22 mouse cellular contexts compared by ENCODE assay signal in genomic region chr19:32789535-32789934, GRCm38 (mm10). TPM values are rescaled to one million over a fixed set of nuclear protein-coding genes. Genes with fewer than 3 reads are reported as not detected.
DNase-seq lines count a peak whose midpoint lies in the region; ATAC-seq and TF ChIP-seq lines count a peak whose summit lies in the region.
"Had no signal": no experiment of that assay in that cellular context is flagged by ENCODE, and none has a peak within 500 bp of the region (broad histone marks: within the 10 kb centered on the region; RNA-seq: fewer than 3 reads in every experiment).

No protein-coding gene starts in this region.

- TF ChIP-seq RAD21 in CH12.LX (IDR thresholded peaks at IDR 0.05; ENCODE audit: low read depth, low read length) (no peak), MEL (IDR thresholded peaks at IDR 0.05; ENCODE audit: low read depth, low read length) (no peak)

- no peaks in the 10 kb centered on the region for H3K27me3 ChIP-seq in CH12.LX (replicated peaks)
- no peaks in the 10 kb centered on the region for H3K27me3 ChIP-seq in MEL (ENCODE audit: control insufficient read depth in 1 of 2, insufficient read depth in 2 of 2, low read length in 2 of 2)
- H3K27me3 ChIP-seq in forebrain, embryonic 10.5 days (ENCODE audit: poor library complexity, severe bottlenecking) = no peaks in the 10 kb centered on the region
- H3K27me3 ChIP-seq: limb, embryonic 12.5 days had no signal

- H3K4me1 ChIP-seq in CH12.LX (ENCODE audit: control insufficient read depth in 1 of 2, insufficient read depth in 2 of 2) = peaks cover 10 to 79% of the 10 kb centered on the region in 2 experiments
- peaks cover 10 to 19% of the 10 kb centered on the region in 2 experiments for H3K4me1 ChIP-seq in MEL (ENCODE audit: control insufficient read depth in 1 of 2, insufficient read depth in 2 of 2, low read length in 2 of 2)
- peaks cover 67% of the 10 kb centered on the region for H3K4me1 ChIP-seq in forebrain, embryonic 10.5 days

- no peak overlapping the region for H3K9ac ChIP-seq in CH12.LX (ENCODE audit: insufficient read depth, low read depth)
- no peak overlapping the region for H3K9ac ChIP-seq in MEL (ENCODE audit: control insufficient read depth, low read depth, low read length, poor library complexity, severe bottlenecking)
- H3K9ac ChIP-seq: limb, embryonic 12.5 days; liver, embryonic 14.5 days had no signal

- H3K79me2 ChIP-seq in CH12.LX (replicated peaks; ENCODE audit: control insufficient read depth, extremely low read depth, insufficient read depth, poor library complexity, severe bottlenecking) (peaks cover 59% of the 10 kb centered on the region), MEL (ENCODE audit: control insufficient read depth, insufficient read depth, low read length, poor library complexity) (peaks cover 45% of the 10 kb centered on the region), macrophage (ENCODE audit: inconsistent target) (peaks cover 99% of the 10 kb centered on the region)

- ATAC-seq in megakaryocyte-erythroid progenitor cell, adult 5-6 weeks (replicated peaks; ENCODE audit: low FRiP score, low TSS enrichment, poor library complexity, severe bottlenecking) = no peak
- ATAC-seq: inflammation-experienced regulatory T-cells, adult 6 months; lung, postnatal 0 days had no signal

- dilution Hi-C loops in CH12.LX (cut with MboI; ENCODE audit: extremely low pct_ligation_motif_present, extremely low pct_unique_long_range_greater_than_20kb, low sequenced_read_pairs) = no loop called here

- no peak overlapping the region for H3K4me3 ChIP-seq in layer of hippocampus, adult 2 months
- H3K4me3 ChIP-seq in CH12.LX (replicated peaks in 1 of 3; ENCODE audit: low read depth in 2 of 3, low read length in 2 of 3, poor library complexity in 1 of 3) (no peak overlapping the region), MEL (ENCODE audit: control insufficient read depth in 1 of 2, insufficient read depth in 1 of 2, low read depth in 2 of 2, low read length in 2 of 2) (no peak overlapping the region), macrophage (ENCODE audit: inconsistent target) (peak overlapping the region; percentile 19)
- no peak overlapping the region for H3K4me3 ChIP-seq in forebrain, embryonic 10.5 days
- H3K4me3 ChIP-seq: embryonic facial prominence, embryonic 10.5 days; gastrocnemius, adult 2 months; heart, embryonic 10.5 days; hindbrain, embryonic 10.5 days; limb, embryonic 12.5 days had no signal

- peak overlapping the region; percentile 56; the same call in 1 of the 2 replicates for H3K4me2 ChIP-seq in CH12.LX (ENCODE audit: insufficient read depth, low read depth, poor library complexity, severe bottlenecking)
- H3K4me2 ChIP-seq: limb, embryonic 12.5 days had no signal

- H3K9me3 ChIP-seq in CH12.LX (replicated peaks; ENCODE audit: low read length) = no peaks in the 10 kb centered on the region
- H3K9me3 ChIP-seq in MEL (replicated peaks; ENCODE audit: insufficient read depth, low read length) = no peaks in the 10 kb centered on the region
- H3K9me3 ChIP-seq in forebrain, embryonic 10.5 days = peaks cover 6% of the 10 kb centered on the region; the same call in 1 of the 2 replicates
- H3K9me3 ChIP-seq: embryonic facial prominence, embryonic 10.5 days; heart, embryonic 10.5 days; limb, embryonic 12.5 days had no signal

- TF ChIP-seq POLR2A in CH12.LX (IDR thresholded peaks at IDR 0.05; ENCODE audit: low read depth, low read length) = no peak
- no peak for TF ChIP-seq POLR2A in MEL (IDR thresholded peaks at IDR 0.05; ENCODE audit: control insufficient read depth in 1 of 2, insufficient read depth in 1 of 2, low read depth in 1 of 2, low read length in 2 of 2, poor library complexity in 1 of 2)

- peak overlapping the region; percentile 3; the same call in 1 of the 2 replicates for H3K27ac ChIP-seq in layer of hippocampus, adult 2 months
- H3K27ac ChIP-seq in CH12.LX (ENCODE audit: insufficient read depth, low read depth) = no peak overlapping the region
- no peak overlapping the region for H3K27ac ChIP-seq in MEL (ENCODE audit: control insufficient read depth, low read depth, low read length)
- peak overlapping the region; percentile 77 for H3K27ac ChIP-seq in macrophage
- no peak overlapping the region for H3K27ac ChIP-seq in forebrain, embryonic 10.5 days
- H3K27ac ChIP-seq: embryonic facial prominence, embryonic 10.5 days; gastrocnemius, adult 2 months; heart, embryonic 10.5 days; hindbrain, embryonic 10.5 days; limb, embryonic 12.5 days; liver, embryonic 14.5 days had no signal

- TF ChIP-seq EP300 in CH12.LX (IDR thresholded peaks at IDR 0.05; ENCODE audit: low read length) (peak; percentile 31; the same call in 1 of the 2 replicates), MEL (IDR thresholded peaks at IDR 0.05; ENCODE audit: low read depth in 1 of 2, low read length in 2 of 2) (no peak)

- no peak for TF ChIP-seq CTCF in layer of hippocampus, adult 2 months (conservative IDR thresholded peaks at IDR 0.05)
- TF ChIP-seq CTCF in CH12.LX (conservative IDR thresholded peaks at IDR 0.05 in 1 of 2, IDR thresholded peaks at IDR 0.05 in 1 of 2; ENCODE audit: low read depth in 2 of 2, low read length in 2 of 2) = no peak
- no peak for TF ChIP-seq CTCF in MEL (IDR thresholded peaks at IDR 0.05 in 2 of 3, conservative IDR thresholded peaks at IDR 0.05 in 1 of 3; ENCODE audit: control insufficient read depth in 1 of 3, insufficient read depth in 1 of 3, low read depth in 2 of 3, low read length in 3 of 3, poor library complexity in 1 of 3, severe bottlenecking in 1 of 3)

- WGBS in macrophage (ENCODE audit: missing documents) = 17% methylated on average over 3 of the region's 3 CpGs
- WGBS in forebrain, embryonic 10.5 days = 41% methylated on average over 3 of the region's 3 CpGs

- in situ Hi-C loops in CH12.LX (cut with MboI; ENCODE audit: low pct_ligation_motif_present, low pct_unique_long_range_greater_than_20kb, low sequenced_read_pairs) = no loop called here

- DNase-seq in layer of hippocampus, adult 2 months (ENCODE audit: low spot score in 2 of 2) = no peak
- no peak for DNase-seq in layer of hippocampus, adult 9-10 months (ENCODE audit: low spot score)
- no peak for DNase-seq in CH12.LX (ENCODE audit: extremely low read depth)
- DNase-seq in MEL (ENCODE audit: low read depth, low spot score) = no peak
- no peak for DNase-seq in forebrain, embryonic 10.5 days (ENCODE audit: extremely low spot score, low spot score)
- DNase-seq: adrenal gland, postnatal 10 days; cerebellum, adult 9-10 months; gastrocnemius, adult 2 months; heart, postnatal 10 days; kidney, adult 18-20 months; right cerebral cortex, adult 18-20 months; right cerebral cortex, postnatal 4 days; thymus, postnatal 25 days had no signal

- H3K36me3 ChIP-seq in CH12.LX (replicated peaks in 1 of 2; ENCODE audit: control insufficient read depth in 1 of 2, insufficient read depth in 1 of 2, low read length in 1 of 2) (peaks cover 5 to 35% of the 10 kb centered on the region in 2 experiments), MEL (ENCODE audit: control insufficient read depth in 1 of 2, insufficient read depth in 2 of 2, low read length in 2 of 2) (peaks cover 2 to 26% of the 10 kb centered on the region in 2 experiments), macrophage (ENCODE audit: inconsistent target) (no peaks in the 10 kb centered on the region)
- peaks cover 14% of the 10 kb centered on the region for H3K36me3 ChIP-seq in forebrain, embryonic 10.5 days (replicated peaks)

TF ChIP-seq in CH12.LX, 34 proteins besides CTCF, POLR2A, EP300 and RAD21 (continues in another document):
- TF ChIP-seq IRF4 (IDR thresholded peaks at IDR 0.05; ENCODE audit: low read depth, low read length) (peak; percentile 24; the same call in 1 of the 2 replicates), NELFE (IDR thresholded peaks at IDR 0.05; ENCODE audit: low read depth, low read length) (no peak)

TF ChIP-seq in MEL, 35 proteins besides CTCF, POLR2A, EP300 and RAD21 (continues in another document):
- TF ChIP-seq USF2 (IDR thresholded peaks at IDR 0.05; ENCODE audit: borderline replicate concordance in 1 of 2, insufficient read depth in 1 of 2, low read depth in 1 of 2, low read length in 2 of 2) (no peak), NRF1 (IDR thresholded peaks at IDR 0.05; ENCODE audit: insufficient read depth, low read depth, low read length, poor library complexity, severe bottlenecking) (no peak)

RNA-seq across cellular contexts. Expression of gene Pten, which starts 32.2 kb away (rescaled TPM):
- total RNA-seq in layer of hippocampus, adult 2 months (2021) = 100 to 1,000 TPM; 114 TPM
- total RNA-seq in CH12.LX (2012; rRNA removed) (24.1 and 28.9 TPM in 2 replicates), CH12.LX (2014; rRNA removed) (41.5 and 47.5 TPM in 2 replicates), MEL (2012; rRNA removed) (35.3 and 35.8 TPM in 2 replicates)
- polyA plus RNA-seq in CH12.LX (2012; ENCODE audit: insufficient read length, low read depth) (30.7 and 36.8 TPM in 2 replicates), MEL (2012; ENCODE audit: insufficient read depth in 1 of 2, insufficient read length in 2 of 2, low read depth in 1 of 2, low replicate concordance in 2 of 2, missing spikeins in 1 of 2) (100 to 1,000 TPM in 1 of 2 experiments, 10 to 100 TPM in 1; 22.7 to 104 TPM), macrophage (2018) (29.6 to 30.5 TPM (median 30.4 TPM) in 3 replicates)
- 100 to 1,000 TPM in 15 of 26 experiments, 10 to 100 TPM in 11; 39.0 to 148 (median 112) TPM for total RNA-seq in macrophage (2018; cell fraction: chromatin; rRNA removed)
- 10 to 100 TPM; 42.6 to 69.1 (median 60.0) TPM for total RNA-seq in macrophage (2018; cell fraction: cytosol; rRNA removed)
- 100 to 1,000 TPM in 9 of 26 experiments, 10 to 100 TPM in 17; 42.5 to 152 (median 84.4) TPM for total RNA-seq in macrophage (2018; cell fraction: nucleus; rRNA removed)
- 7.3 and 8.7 TPM in 2 replicates for polyA plus RNA-seq in forebrain, embryonic 10.5 days (2016; fragmentation: Nextera tagmentation; extraction: Ambion mirVana)
- total RNA-seq in megakaryocyte-erythroid progenitor cell, adult 5-6 weeks (2014; fragmentation: Nextera tagmentation) = 51.0 and 53.2 TPM in 2 replicates
- total RNA-seq in megakaryocyte-erythroid progenitor cell, adult 5-6 weeks (2017) = 63.2 and 90.9 TPM in 2 replicates

RNA-seq across cellular contexts. Expression of gene Atad1, which starts 49.9 kb away (rescaled TPM):
- total RNA-seq in layer of hippocampus, adult 2 months (2021) = 10 to 100 TPM; 91.7 to 92.5 TPM
- total RNA-seq in CH12.LX (2012; rRNA removed) (78.5 TPM in 2 replicates), CH12.LX (2014; rRNA removed) (252 and 268 TPM in 2 replicates), MEL (2012; rRNA removed) (45.6 and 48.4 TPM in 2 replicates)
- polyA plus RNA-seq in CH12.LX (2012; ENCODE audit: insufficient read length, low read depth) (78.9 and 103 TPM in 2 replicates), MEL (2012; ENCODE audit: insufficient read depth in 1 of 2, insufficient read length in 2 of 2, low read depth in 1 of 2, low replicate concordance in 2 of 2, missing spikeins in 1 of 2) (10 to 100 TPM in 1 of 2 experiments, not detected in 1; 35.8 TPM), macrophage (2018) (49.6 to 65.6 TPM (median 57.5 TPM) in 3 replicates)
- total RNA-seq in macrophage (2018; cell fraction: chromatin; rRNA removed) = 100 to 1,000 TPM in 1 of 26 experiments, 10 to 100 TPM in 25; 25.3 to 161 (median 56.5) TPM
- 10 to 100 TPM; 52.6 to 75.1 (median 61.2) TPM for total RNA-seq in macrophage (2018; cell fraction: cytosol; rRNA removed)
- 100 to 1,000 TPM in 12 of 26 experiments, 10 to 100 TPM in 14; 50.2 to 195 (median 95.8) TPM for total RNA-seq in macrophage (2018; cell fraction: nucleus; rRNA removed)
- 79.9 and 81.1 TPM in 2 replicates for polyA plus RNA-seq in forebrain, embryonic 10.5 days (2016; fragmentation: Nextera tagmentation; extraction: Ambion mirVana)
- total RNA-seq in megakaryocyte-erythroid progenitor cell, adult 5-6 weeks (2014; fragmentation: Nextera tagmentation) = 31.4 and 49.4 TPM in 2 replicates
- total RNA-seq in megakaryocyte-erythroid progenitor cell, adult 5-6 weeks (2017) = 78.5 and 83.7 TPM in 2 replicates

Comparison
In these comparisons a context has a peak if more than half of its experiments do, and no peak if none do; other contexts are left out.
1. H3K27ac ChIP-seq: peak in layer of hippocampus, adult 2 months (single experiment) and macrophage (single experiment); none in CH12.LX (single experiment), MEL (single experiment) and forebrain, embryonic 10.5 days (single experiment).